Mouse (Mus musculus): ENCODE data around the gene Atp8b4.

The Atp8b4 gene

DNA sequence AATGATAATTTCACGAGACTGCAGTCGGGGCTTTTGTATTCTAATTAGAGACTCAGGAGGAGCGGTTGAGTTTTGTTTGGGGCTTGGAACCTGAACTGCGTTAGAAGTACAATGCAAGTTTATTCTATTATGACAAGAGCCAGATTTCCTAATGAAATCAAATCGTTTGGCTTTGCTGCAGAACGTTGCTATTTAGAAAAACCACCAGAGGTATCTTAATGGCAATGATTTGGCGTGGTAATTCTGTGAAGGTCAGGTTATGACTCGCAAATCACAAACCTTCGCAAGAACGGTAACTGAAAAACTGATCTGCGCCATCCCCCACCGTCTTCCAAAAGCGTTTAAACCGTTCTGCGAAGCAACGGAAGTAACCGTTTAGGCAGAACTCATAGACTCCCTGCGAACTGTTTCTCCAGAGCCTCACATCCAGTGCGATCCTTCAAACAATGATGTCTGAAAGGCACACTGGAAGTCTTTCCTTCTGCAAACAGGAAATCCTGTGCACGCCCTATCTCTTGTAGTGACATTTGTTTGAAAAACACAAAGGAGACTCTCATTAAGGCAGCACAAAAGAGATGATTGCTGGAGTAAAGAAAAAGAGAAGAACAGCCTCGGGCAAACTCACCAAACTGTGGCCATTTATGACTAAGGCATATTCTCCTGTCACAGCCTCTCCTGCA, 139.2 kb downstream of the Atp8b4 start:
- DNase-seq (ENCODE audit: low spot score in 2 of 2), result no peak

GRCm38 (mm10) chr2:126360688-126361087, 139.8 kb downstream of the Atp8b4 start:
- no peak for DNase-seq (ENCODE audit: low spot score in 2 of 2)

DNA sequence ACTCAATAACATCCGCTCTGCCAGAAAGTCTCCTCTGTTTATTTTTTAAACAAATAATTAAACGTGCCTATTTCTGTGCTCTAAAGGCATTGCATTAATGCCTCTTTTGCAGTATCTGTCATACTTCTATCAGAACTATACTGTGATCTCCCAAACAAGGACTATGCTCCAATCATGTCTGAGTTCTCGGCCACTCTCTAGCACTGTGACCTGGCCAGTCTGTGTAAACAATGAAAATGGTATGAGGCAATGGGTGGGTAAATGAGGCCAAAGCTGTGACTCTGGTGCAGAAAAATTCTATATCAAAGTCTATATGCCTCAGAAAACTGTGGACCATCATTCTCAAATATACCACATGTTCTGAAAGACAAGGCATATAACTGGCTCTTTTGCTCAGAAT, 140.5 kb downstream of the Atp8b4 start:
- DNase-seq (ENCODE audit: low spot score in 2 of 2), result no peak

DNA sequence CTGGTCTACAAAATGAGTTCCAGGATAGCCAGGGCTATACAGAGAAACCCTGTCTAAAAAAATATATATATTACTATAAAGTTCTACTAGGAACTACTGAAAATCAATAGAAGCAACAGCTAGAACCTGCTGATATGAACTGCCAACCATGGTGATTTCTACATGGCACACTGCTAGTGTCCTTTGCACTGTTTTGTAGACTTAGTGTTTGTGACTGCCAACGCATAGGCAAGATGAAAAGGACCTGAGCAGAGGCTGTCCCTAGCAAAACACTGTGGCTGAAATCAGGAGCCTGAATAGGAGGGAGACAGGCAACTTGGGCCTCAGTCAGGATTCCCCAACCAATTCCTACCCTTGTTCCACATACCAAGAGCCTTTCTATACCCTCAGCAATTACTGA, 141.2 kb downstream of the Atp8b4 start:
- no peak for DNase-seq (ENCODE audit: low spot score in 2 of 2)

DNA sequence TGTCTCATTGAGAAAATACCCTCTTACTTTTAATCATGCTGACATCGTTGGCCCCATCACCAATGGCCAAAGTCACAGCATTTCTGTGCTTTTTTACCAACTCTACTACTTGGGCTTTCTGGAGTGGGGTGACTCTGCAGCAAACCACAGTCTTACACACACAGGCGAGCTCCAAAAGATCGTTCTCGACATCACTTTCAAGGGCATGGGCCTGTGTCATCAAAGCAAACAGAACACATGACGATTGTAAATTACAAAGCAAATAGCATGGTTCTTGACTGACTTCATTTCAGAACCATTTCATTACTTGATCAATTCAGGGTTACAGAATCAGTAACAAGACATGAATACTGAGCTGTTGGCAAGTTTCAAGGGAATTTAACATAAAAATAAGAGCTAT, 141.7 kb downstream of the Atp8b4 start:
- DNase-seq (ENCODE audit: low spot score in 2 of 2), result no peak

- no peak for DNase-seq (ENCODE audit: low spot score in 2 of 2)
These were observed 145.2 kb downstream of the Atp8b4 start for GRCm38 (mm10) chr2:126355259-126355658.

DNA sequence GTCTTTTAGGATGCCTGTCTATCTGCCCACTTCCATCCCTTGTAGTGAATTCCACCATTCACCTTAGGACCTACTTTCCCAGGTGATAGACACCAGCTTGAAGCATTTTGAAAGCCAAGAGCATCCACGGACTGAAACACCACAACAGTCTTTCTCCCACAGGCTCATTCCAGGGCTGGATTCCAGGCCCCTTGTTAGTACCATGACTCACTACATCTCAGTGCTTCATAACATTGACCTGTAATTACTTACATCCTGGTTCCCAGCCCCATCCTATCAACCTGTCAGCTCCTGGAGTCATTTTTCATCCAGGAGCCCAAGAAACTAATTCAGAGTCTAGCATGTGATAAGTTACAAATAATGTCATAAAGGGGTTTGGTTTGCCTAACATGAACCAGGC, 148.7 kb downstream of the Atp8b4 start:
- DNase-seq (ENCODE audit: low spot score in 2 of 2), result no peak

- DNase-seq (ENCODE audit: low spot score in 2 of 2), result no peak
These were observed 157.4 kb downstream of the Atp8b4 start for GRCm38 (mm10) chr2:126343026-126343593.

DNA sequence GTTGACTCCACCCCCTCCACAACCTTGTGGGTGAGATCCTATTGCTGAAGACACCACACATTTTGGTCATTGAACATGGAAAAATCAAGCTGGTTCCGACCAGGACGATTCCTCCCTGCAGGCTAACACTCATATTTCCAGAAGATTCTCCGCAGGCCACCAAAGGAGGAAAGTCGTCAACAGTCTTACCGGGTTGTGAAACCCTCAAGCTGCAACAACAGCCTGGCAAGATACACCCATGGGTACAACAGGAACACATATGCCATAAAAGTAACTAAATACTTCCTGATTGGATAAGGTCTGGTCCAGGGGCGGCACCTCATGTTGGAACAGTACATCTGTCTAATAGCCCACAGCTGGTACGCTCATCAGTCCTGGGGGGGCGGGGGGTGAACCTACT, 159.0 kb downstream of the Atp8b4 start:
- DNase-seq (ENCODE audit: low spot score in 2 of 2), result no peak

- DNase-seq (ENCODE audit: low spot score in 2 of 2), result no peak
These were observed 160.3 kb downstream of the Atp8b4 start for GRCm38 (mm10) chr2:126340201-126340600.

DNA sequence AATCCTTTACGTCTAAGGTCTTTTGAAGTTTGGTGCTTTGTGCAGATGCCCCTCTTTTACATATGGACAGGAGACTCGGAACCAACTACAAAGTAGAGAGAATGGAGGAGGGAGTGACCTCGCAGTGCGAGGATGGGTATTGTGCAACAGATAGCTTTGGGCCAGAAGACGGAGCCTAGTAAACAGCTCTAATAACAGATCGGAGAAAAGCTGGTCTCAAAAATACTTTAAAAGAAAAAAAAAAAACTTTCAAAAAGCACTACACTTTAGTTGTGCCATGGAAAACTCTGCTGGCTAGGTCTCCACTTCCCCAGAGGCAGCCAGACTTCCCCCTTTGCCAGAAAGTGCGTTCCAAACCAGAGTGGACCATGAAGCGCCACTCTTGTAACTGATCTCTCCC, 161.0 kb downstream of the Atp8b4 start:
- no peak for DNase-seq (ENCODE audit: low spot score in 2 of 2)

GRCm38 (mm10) chr2:126337143-126337542, 163.3 kb downstream of the Atp8b4 start:
- no peak for DNase-seq (ENCODE audit: low spot score in 2 of 2)

GRCm38 (mm10) chr2:126331794-126332193, 168.7 kb downstream of the Atp8b4 start:
- DNase-seq (ENCODE audit: low spot score in 2 of 2), result no peak

DNA sequence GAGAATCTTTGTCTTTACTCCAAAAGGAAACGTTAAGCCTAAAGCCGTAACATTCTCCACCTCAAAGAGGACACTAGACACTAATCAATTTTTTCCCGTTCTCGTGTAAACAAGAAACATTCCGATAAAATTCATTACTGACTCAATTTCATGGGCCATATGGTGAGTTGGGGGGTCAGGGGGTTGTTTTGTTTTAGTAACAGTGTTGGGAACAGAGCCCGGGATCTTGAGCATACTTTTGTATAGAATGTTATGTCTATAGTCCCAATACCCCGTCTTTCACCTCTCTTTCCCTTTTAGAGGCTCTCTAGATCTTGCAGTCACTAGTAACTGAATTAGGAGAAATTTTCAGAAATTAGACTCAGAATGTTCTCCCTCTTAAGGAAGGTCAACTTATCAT, 177.3 kb downstream of the Atp8b4 start:
- DNase-seq (ENCODE audit: low spot score in 2 of 2), result no peak

DNA sequence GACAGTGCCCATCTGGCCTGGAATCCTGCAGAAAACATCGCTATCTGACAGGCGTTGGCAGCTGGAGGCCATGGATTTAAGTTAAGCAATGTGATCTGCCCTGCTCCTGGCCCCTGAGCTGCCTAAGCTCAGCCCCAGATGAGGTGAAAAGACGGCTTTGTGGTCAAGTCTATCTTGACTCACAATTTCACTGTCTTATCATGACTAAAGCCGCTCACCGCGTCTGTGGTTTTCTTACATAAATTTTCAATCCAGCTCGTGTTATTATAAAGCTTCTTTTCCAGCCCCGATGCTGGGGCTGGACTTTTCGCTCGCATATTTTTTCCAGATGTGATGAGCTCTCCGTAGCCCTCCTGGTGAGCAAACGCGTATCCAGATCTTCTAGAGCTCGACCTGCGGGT, 177.8 kb downstream of the Atp8b4 start:
- DNase-seq (ENCODE audit: low spot score in 2 of 2), result no peak

DNA sequence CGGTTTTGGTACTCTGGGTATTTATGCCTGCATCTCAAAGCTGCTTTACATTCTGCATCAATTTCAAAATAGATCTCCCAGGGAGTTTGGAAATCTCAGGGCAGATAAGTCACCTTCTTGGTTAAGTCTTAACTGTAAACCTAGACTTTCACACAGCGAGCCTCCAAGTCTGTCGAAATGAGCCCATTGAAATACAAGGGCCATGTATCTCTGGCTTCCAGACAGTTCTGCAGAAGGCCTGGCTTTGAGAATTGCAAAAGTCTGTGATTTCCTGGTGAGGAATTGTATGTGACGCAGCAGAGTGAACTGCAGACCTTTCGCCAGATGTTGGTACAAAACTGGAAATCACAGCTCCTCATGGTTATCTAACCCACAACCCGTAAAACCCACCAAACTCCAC, 182.4 kb downstream of the Atp8b4 start:
- DNase-seq (ENCODE audit: low spot score in 2 of 2), result no peak

DNA sequence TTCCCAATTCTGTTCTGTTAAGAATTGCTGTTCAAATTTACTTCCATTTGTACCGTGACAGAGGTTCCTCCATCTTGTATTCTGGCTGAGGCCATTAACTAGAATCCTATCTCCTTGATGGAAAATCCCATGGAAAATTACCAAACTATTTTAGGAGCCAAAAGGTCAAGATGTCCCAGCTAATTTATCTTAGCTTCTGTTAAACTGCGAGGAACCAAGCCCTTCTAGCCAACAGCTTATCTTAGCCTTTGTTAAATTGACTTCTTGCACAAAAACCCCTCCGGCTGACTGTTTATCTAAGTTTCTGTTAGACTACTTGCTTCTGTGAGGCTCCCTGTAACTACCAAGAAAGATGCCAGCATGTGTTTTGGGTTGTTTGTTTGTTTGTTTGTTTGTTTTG, 183.5 kb downstream of the Atp8b4 start:
- no peak for DNase-seq (ENCODE audit: low spot score in 2 of 2)

DNA sequence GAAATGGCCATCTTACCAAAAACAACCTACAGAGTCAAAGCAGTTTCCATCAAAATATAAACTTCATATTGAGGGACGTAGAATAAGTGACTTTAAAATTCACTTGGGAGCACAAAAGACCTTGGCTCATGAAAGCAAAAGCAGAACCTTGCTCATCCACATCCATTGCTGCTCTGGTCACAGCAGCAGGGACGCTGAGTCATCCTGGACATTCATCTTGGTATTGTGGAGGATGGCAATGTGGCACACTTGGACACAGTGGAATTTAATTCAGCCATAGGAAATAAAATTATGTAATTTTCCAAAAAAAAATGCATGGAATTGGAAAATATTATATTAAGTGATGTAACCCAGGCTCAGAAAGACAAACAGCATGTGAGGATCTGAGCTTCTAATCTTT, 184.1 kb downstream of the Atp8b4 start:
- DNase-seq (ENCODE audit: low spot score in 2 of 2), result no peak

DNA sequence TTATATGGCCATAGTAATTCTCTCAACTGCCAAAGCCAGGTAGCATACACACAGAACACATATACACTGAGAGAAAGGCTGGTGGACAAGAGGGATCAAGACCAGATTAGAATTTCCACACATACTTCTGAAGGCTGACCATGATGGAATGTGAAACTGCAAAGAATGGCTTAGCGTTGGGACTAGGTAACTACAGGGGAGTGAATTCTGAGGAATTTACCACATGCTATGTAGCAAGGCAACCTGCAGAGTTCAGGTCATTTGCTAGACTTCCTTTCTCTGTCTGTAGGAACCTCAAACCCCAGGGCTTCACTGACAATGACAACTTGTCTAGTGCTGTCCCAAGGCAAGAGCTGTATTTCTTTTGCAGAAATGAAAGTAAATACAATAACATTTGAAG, 189.4 kb downstream of the Atp8b4 start:
- no peak for DNase-seq (ENCODE audit: low spot score in 2 of 2)

GRCm38 (mm10) chr2:126309994-126310393, 190.5 kb downstream of the Atp8b4 start:
- DNase-seq (ENCODE audit: low spot score in 2 of 2), result no peak

GRCm38 (mm10) chr2:126304621-126305020, 195.9 kb downstream of the Atp8b4 start:
- no peak for DNase-seq (ENCODE audit: low spot score in 2 of 2)

- DNase-seq (ENCODE audit: low spot score in 2 of 2), result no peak
These were observed 197.2 kb downstream of the Atp8b4 start for GRCm38 (mm10) chr2:126303226-126303625.

DNA sequence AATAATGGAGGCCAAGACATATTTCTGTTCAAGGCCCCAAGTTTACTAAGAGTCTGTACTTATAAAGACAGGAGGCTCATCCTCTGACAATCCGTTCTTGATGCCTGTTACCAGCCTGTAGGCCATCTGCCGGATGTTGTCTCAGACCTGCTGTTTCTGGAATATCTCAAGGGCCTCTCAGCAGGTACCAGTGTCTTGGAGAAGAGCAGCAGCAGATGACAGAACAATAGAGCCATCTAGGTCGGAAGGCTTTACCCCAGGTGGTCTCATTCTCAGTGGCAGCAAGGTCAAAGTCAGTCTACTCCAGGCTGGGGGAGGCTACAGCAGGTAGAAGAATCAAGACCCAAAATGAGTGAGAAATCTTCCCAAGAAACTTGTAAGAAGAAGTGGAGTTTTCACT, 198.1 kb downstream of the Atp8b4 start:
- DNase-seq (ENCODE audit: low spot score in 2 of 2), result no peak

GRCm38 (mm10) chr2:126290702-126291101, 209.8 kb downstream of the Atp8b4 start:
- no peak for DNase-seq (ENCODE audit: low spot score in 2 of 2)
